Mouse (Mus musculus) left cerebral cortex, adult 8-10 months (tissue): ENCODE measurements around the gene Jmjd6. TPM values are rescaled to one million over a fixed set of nuclear protein-coding genes. Genes with fewer than 3 reads are reported as not detected.
A peak's percentile ranks its signal among the peaks of the same experiment; 100 is the strongest.
"Not testable (repeated sequence)": the region's sequence is repeated elsewhere in the genome, so short reads cannot be mapped to it uniquely, and the experiment has no call there.

Experiments used
- DNase-seq, 2 experiments: peaks; one replicate each; pipeline ENCODE4 v3.0.0; 2022; ENCODE audit warnings: low spot score in 2 of 2
- total RNA-seq, 4 experiments: library from RNA; stranded (reverse); gene quantifications; 2 replicates each; pipeline ENCODE4 v1.2.4; 2022

Jmjd6 gene
- total RNA-seq, 4 experiments from 2014 or later: 26.6 to 30.4 (median 28.8) TPM

GRCm38 (mm10) chr11:116851576-116852290, 8.5 kb upstream of the Jmjd6 start:
- DNase-seq: peak in 1 of 2 experiments; percentile 32

DNA sequence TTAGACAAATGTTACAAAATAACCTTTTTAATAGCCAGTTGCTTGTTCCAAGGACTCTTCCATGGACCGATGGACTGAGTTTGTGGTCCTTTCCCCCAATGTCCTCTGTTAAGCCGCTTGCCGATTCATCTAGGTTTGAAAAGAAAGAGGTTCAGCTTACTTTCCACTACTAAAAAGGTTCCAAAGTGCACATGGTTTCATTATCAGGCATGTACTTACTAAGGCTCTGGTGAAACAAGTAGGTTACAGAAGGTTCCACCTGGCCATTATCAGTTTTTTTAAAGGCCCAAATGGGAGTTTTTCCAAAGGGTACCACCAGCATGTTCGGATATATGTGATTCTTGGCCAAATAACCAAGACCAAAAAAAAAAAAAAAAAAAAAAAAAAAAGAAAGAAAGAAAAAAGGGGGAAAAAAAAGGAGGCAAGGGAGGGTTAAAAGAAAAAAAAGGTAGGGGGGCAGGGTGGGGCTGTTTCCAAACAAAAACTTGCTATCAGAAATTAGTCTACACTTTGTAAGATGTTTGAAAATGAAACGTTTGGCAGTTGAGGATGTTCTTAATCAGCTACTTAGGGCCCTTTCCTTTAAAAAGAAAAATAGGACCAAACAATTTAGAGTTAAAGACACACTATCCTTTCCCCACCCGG, 7.7 kb upstream of the Jmjd6 start:
- DNase-seq: no peak

DNA sequence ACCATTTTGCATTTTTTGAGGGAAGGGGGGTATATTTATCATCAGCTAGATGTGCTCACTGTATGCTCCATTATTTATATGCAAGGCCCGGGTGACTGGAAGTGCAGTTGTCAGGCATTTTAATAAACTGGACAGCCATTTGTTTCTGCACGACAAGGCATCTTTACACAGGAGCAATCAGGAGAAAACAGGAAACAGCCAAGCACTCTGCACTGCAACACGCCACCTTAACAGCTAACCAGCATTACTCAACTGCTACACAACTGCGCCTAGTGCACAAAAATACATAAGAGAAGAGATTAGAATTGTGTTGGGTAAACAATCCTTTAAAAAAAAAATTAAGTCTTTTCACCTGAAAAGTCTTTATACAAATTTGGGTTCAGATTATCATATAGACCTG, 6.8 kb upstream of the Jmjd6 start:
- no peak for DNase-seq

GRCm38 (mm10) chr11:116849587-116849986, 6.3 kb upstream of the Jmjd6 start:
- DNase-seq: no peak

DNA sequence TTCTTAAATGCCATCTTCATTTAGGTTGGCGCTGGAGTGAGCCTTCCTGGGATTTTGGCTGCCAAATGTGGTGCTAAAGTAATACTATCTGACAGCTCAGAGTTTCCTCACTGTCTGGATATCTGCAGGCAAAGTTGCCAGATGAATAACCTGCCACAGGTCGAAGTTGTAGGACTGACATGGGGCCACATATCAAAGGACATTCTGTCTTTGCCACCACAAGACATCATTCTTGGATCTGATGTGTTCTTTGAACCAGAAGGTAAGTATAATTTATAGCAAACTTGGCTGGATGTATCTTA, 5.6 kb upstream of the Jmjd6 start:
- not testable (repeated sequence) for DNase-seq

GRCm38 (mm10) chr11:116848086-116848876, 5.0 kb upstream of the Jmjd6 start:
- DNase-seq: no peak

DNA sequence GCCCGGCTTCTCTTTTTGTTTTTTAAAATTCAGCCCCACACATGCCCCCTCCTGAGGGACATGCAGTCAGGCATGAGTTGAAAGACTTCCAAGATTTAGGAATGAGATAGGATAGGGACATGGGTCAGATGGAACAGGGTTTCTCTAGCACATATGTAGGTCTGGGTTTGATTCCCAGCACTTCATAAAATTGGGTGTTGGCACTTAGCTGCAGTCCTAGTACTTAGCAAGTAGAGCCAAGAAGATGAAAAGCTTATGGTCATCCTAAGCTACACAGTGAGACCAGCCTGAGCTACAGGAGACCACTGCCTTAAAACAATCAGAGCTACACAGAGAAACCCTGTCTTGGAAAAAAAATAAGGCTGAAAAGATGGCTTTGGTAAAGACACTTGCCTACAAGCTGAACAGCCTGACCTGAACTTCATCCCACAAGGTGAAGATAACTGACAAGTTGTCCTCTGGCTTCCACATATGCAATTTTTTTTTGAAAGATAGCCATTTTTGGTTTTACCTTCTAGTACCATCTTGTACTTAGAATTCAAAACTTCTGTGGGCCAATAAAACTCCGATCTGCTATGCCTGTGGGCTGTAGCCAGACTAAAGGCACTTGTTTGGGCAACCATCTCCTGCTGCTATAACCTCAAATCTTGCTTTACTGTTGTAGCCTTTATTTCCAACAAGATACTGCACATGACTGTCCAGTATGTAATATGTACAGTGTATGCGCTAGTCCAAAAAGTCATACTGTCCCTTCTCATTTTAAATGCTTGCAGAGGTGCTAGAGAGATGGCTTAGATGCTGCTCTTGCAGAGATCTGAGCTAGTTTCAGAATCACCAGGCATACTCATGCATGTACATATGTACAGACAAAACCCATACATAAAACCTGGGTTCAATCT, 4.2 kb upstream of the Jmjd6 start:
- no peak for DNase-seq

DNA sequence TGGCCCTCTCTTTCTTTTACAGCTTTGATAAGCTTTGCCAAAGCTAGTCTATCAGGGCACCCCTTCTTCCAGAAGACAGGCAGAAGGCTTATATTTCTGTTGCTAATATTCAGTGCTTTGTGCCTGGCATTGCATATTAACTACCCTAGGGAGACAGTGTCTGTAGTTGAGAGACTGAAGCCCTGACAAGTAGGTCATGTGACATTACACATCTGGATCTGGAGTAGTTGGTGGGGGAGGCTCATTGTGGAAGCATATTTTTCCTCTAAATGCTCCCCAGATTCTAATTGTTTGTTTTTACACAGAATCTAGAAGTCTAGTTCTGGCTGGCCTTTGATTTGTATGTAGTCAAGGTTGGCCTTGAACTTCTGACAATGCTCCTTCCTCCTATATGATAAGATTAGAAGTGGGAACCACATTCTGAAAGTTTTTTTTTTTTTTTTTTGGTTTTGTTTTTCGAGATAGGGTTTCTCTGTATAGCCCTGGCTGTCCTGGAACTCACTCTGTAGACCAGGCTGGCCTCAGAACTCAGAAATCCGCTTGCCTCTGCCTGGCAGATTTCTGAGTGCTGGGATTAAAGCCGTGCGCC, 3.4 kb upstream of the Jmjd6 start:
- DNase-seq: no peak

DNA sequence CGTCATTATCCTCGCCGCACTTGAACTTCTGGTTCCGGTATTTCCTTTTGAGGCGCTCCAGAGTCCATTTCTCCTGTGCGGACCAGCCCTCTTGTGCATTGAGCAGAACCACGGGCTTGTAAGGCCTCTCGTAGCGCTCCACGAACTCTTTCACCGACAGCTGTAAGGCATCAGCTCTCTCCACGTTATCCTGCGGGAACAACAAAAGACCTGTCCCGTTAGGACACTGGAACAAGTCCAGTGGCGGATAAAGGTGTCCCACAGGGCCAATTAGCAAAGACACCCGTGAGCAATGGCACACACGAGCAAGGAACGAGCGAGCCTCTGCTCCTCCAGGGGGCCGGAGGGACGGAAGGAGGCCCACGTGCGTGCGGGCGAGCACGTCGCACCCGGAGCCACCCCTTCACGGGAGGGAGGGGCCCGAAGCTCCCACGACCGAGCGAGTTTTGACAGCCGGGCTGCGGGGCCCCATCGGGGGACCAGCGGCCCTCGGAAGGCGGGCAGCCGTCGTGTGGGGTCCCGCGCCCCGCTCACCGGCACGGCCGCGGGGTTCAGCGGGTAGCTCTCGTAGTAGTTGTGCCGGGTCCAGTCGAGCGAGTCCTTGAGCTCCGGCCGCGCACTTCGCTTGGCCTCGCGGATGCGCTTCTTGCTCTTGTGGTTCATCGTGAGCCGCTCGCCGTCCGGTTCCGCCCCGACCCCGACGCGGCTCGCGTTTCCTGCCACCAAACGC, 553 bp downstream of the Jmjd6 start:
- peak; percentile 41 to 63 for DNase-seq

DNA sequence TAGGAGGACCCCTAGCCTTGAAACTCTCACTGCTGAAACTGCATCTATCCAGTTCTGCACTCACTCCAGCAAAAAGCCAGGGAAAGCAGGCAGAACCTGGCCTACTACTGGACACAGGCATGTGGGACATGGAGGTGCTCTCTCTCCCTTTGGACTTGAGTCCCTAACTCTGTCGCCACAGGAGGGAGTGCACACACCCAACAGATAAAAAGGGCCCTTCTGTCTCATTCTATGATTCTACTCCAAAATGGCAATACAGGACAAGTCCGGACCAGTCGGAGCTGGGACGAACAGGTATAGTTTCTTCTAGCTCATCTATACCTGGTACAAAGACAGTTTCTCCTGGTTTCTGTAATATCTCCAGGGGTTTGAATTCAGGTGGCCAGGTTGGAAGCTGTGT, 2.5 kb downstream of the Jmjd6 start:
- no peak for DNase-seq

DNA sequence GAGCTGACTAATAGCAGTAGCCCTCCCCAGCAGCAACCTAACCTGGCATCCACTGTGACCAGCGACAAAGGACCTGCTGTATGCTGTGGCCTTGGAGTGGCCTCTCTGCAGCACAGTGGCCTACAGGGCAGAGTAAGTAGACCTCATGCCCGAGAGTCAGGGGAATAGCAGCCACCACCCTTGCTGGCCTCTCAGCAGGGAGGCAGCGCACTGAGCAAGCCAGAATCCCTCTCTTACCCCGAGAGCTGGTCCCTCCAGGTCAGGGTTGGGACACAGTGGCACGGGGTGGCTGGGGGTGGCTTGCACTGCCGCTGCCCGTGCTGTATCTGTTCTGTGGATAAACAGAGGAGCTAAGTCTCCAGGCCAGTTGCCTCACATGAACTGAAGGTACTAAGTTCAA, 3.6 kb downstream of the Jmjd6 start:
- DNase-seq: no peak

- no peak for DNase-seq
Measured at GRCm38 (mm10) chr11:116838936-116839335, 4.3 kb downstream of the Jmjd6 start.

DNA sequence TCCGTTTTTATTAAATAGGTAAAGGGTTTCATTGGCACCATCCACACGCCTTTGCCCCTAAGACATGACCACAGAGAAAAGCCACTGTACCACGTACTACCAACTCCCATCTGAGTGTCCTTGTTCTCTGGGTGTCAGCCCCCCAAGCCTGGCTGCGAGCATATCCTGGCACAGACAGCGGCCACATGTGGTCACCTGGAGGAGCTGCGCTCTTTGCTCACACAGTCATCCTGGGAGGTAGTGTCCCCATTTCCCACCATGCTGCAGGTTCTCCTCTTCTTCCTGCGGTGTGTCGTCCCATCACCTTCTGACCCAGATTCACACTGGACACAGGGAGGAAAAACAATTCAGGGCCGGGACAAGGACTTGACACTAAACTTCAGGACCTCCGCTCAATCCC, 5.8 kb downstream of the Jmjd6 start:
- no peak for DNase-seq

GRCm38 (mm10) chr11:116836283-116836682, 7.0 kb downstream of the Jmjd6 start:
- DNase-seq: no peak

DNA sequence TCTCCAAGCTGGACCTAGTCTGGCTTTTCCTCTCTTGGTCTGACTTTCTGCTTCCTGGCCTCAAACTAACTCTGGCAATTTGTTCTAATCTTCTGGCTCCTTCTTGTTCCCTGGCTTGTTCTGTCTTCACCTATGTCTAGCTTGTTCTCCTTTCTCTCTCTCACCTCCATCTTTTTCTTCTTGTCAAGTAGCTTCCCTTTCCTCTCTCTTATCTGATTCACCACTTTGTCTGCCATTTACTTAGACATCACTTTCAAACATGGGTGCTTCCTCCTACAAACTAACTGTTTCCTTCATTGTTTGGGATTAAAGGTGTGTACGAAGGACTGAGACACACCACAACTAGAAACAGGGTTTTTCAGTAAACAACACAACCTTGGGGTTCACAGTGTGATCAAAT, 8.3 kb downstream of the Jmjd6 start:
- DNase-seq: no peak

DNA sequence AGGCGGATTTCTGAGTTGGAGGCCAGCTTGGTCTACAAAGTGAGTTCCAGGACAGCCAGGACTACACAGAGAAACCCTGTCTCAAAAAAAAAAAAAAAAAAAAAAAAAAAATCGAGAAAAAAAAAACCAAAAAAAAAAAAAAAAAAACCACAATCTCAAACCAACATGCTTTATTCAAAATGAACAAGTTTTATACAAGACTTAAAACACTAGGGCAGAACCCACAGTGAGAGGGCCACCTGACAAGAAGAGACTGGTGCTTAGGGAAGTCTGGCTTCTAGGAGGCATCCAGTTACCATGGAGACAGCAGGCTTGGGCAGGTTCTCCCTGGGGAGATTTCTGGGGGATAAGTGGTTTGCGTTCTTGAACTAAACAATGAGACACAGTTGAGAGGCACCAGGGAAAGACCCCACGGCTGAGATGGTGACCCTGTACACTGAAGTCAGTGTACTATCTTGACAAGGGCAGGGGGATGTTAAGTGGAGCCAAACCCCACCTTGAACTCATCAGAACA, 11.0 kb downstream of the Jmjd6 start:
- DNase-seq: no peak

DNA sequence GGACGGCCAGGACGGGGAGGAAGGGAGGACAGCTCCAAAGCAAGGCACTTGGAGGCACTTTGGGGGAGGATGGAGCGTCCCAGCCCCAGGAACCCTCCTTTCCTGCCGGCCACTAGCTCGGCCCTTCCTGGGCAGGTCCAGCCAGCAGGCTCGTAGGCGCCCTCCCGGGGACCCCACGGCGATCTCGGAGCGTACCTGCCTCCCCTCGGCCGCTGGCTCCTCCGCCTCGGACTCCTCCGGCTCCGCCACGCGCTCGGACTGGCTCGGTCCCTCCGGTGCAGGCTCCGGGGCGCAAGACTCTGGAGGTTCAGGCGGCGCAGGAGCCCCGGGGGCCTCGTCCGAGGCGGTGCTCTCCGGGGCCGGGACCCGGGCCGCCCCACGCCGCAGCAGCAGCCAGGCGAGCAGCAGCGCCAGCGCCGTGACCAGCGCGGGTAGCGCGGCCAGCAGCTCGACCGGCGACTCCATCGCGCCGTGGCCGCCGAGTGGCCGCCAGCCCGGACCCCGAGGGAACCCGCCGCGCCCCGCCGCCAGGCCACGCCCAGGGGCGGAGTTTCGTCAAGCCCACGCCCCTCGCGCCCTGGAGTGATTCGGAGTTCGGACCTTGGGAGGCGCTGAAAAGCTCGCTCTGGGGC, 15.6 kb downstream of the Jmjd6 start, which contains the start of gene Mxra7:
Mxra7 (minus strand) TSS at position 513 of the 632 bp plus-strand sequence.
- DNase-seq: peak in 1 of 2 experiments; percentile 42

DNA sequence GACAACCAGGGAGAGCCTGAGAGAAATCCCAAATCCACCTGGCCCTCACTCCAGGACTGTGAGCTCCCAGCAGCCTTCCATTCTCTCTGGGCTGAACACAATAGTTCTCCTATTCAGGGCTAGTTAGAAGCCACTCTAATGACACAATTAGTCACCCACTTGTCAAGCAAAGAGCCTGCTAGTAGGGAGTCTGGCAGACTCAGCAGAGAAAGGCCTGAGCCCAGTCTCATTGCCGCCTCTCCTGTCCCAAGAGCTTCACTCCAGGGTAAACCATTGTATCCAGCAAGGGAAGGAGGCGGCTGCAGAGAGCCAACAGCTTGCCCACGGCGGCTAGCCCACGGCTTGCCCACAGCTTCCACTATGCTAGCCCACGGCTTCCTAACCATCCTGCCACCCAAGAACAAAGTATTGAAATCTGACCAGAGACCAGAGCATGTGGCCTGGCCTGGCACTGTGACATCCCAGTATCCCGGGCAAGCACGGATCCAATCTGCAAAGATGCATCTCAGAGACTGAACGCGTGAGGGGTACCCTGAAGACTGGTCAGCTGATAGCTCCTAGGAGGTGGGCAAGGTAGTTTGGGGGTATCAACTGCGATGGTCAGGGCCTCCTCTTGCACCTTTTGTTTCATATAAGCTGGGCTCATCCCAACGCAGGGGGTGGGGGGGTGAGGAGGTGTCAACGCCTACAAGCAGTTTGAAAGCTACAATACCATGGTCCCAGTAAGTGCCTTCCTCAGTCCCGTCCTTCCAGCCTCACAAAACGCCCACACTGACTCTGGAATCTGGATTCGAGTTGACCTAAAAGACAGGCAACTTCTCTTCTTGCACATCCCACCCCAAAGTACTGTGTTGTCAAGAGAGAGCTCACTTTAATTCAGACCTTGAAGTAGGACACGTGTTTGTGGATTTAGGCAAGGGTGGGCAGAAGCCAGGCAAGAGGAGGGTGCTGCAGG, 16.4 kb downstream of the Jmjd6 start:
- DNase-seq: no peak
